Mouse (Mus musculus) gastrocnemius, postnatal 25 days (tissue): ENCODE data around the gene Gpc6. TPM values are rescaled to one million over a fixed set of nuclear protein-coding genes. Genes with fewer than 3 reads are reported as not detected.

Source experiments
- DNase-seq: peaks from one replicate; pipeline ENCODE4 v3.0.0; 2022
- total RNA-seq, 2 experiments: library from RNA; stranded (reverse); gene quantifications; 1 replicate in 1 of 2; 2 replicates in 1 of 2; pipeline ENCODE4 v1.2.3; 2021

Gpc6 gene
- total RNA-seq, 2 experiments from 2014 or later = 3.1 to 3.5 TPM

- no peak for DNase-seq
These were observed 136.4 kb downstream of the Gpc6 start for GRCm38 (mm10) chr14:117061527-117061926.

- no peak for DNase-seq
These were observed 143.1 kb downstream of the Gpc6 start for GRCm38 (mm10) chr14:117068179-117068578.

- no peak for DNase-seq
These were observed 145.5 kb downstream of the Gpc6 start for GRCm38 (mm10) chr14:117070470-117071085.

- DNase-seq = no peak
These were observed 168.5 kb downstream of the Gpc6 start for GRCm38 (mm10) chr14:117093586-117093985.

- DNase-seq = no peak
These were observed 181.8 kb downstream of the Gpc6 start for GRCm38 (mm10) chr14:117106900-117107299.

- DNase-seq = no peak
These were observed 188.0 kb downstream of the Gpc6 start for GRCm38 (mm10) chr14:117113153-117113552.

- DNase-seq = no peak
These were observed 196.9 kb downstream of the Gpc6 start for GRCm38 (mm10) chr14:117122036-117122435.

- DNase-seq = no peak
These were observed 205.2 kb downstream of the Gpc6 start for GRCm38 (mm10) chr14:117130334-117130733.

- DNase-seq = no peak
These were observed 206.2 kb downstream of the Gpc6 start for GRCm38 (mm10) chr14:117131324-117131723.

- no peak for DNase-seq
These were observed 216.1 kb downstream of the Gpc6 start for GRCm38 (mm10) chr14:117141077-117141848.

GRCm38 (mm10) chr14:117146089-117146488 is 221.0 kb downstream of the Gpc6 start:
- DNase-seq = no peak

- no peak for DNase-seq
These were observed 221.6 kb downstream of the Gpc6 start for GRCm38 (mm10) chr14:117146665-117147064.

- no peak for DNase-seq
These were observed 226.5 kb downstream of the Gpc6 start for GRCm38 (mm10) chr14:117151621-117152020.

GRCm38 (mm10) chr14:117155884-117156465 is 230.9 kb downstream of the Gpc6 start:
- DNase-seq = no peak

GRCm38 (mm10) chr14:117157426-117157825 is 232.3 kb downstream of the Gpc6 start:
- DNase-seq = no peak

GRCm38 (mm10) chr14:117166350-117166749 is 241.2 kb downstream of the Gpc6 start:
- no peak for DNase-seq

- DNase-seq = no peak
These were observed 268.2 kb downstream of the Gpc6 start for GRCm38 (mm10) chr14:117193364-117193763.

- DNase-seq = no peak
These were observed 276.9 kb downstream of the Gpc6 start for GRCm38 (mm10) chr14:117202012-117202411.

GRCm38 (mm10) chr14:117203960-117204359 is 278.8 kb downstream of the Gpc6 start:
- no peak for DNase-seq

GRCm38 (mm10) chr14:117214373-117214772 is 289.3 kb downstream of the Gpc6 start:
- DNase-seq = no peak

GRCm38 (mm10) chr14:117226920-117227319 is 301.8 kb downstream of the Gpc6 start:
- DNase-seq = no peak

- no peak for DNase-seq
These were observed 305.4 kb downstream of the Gpc6 start for GRCm38 (mm10) chr14:117230476-117230875.

GRCm38 (mm10) chr14:117238226-117238625 is 313.1 kb downstream of the Gpc6 start:
- no peak for DNase-seq
